Comparison of ENCODE assay signal across 12 mouse cellular contexts in genomic region chr14:75309336-75309992, GRCm38 (mm10). TPM values are rescaled to one million over a fixed set of nuclear protein-coding genes. Genes with fewer than 3 reads are reported as not detected.
DNase-seq lines count a peak whose midpoint lies in the region; ATAC-seq and TF ChIP-seq lines count a peak whose summit lies in the region.
"Had no signal": no experiment of that assay in that cellular context is flagged by ENCODE, and none has a peak within 500 bp of the region (broad histone marks: within the 10 kb centered on the region; RNA-seq: fewer than 3 reads in every experiment).

No protein-coding gene starts in this region.

- CTCF ChIA-PET in Patski (lab: Charles Lee): interaction anchor here (2.1 kb wide), 1 partner anchor 9 kb away, joined by 7 read pairs; no protein-coding TSS in a partner anchor

- POLR2A ChIA-PET in Patski (lab: Charles Lee): no interaction called here

- no peak overlapping the region for H3K4me2 ChIP-seq in midbrain, postnatal 0 days (ENCODE audit: low read depth, low read length, poor library complexity, severe bottlenecking)
- H3K4me2 ChIP-seq: embryonic facial prominence, embryonic 12.5 days had no signal

- H3K27ac ChIP-seq in midbrain, postnatal 0 days (ENCODE audit: low read depth, low read length): no peak overlapping the region
- H3K27ac ChIP-seq: embryonic facial prominence, embryonic 12.5 days; macrophage had no signal

- 66% methylated on average over 5 of the region's 5 CpGs for WGBS in midbrain, postnatal 0 days

- H3K4me3 ChIP-seq in midbrain, postnatal 0 days (ENCODE audit: low read depth, low read length): no peak overlapping the region
- H3K4me3 ChIP-seq: embryonic facial prominence, embryonic 12.5 days had no signal

- no peaks in the 10 kb centered on the region for H3K9me3 ChIP-seq in midbrain, postnatal 0 days (ENCODE audit: low read length)
- H3K9me3 ChIP-seq: embryonic facial prominence, embryonic 12.5 days had no signal

- ATAC-seq in Patski: no peak
- ATAC-seq in midbrain, postnatal 0 days (ENCODE audit: low FRiP score): no peak

- peak; percentile 21 for DNase-seq in left cerebral cortex, postnatal 4 days
- no peak for DNase-seq in left cerebral cortex, postnatal 10 days (ENCODE audit: extremely low spot score in 1 of 2, low spot score in 2 of 2)
- no peak for DNase-seq in Patski (ENCODE audit: low read depth, low spot score)
- peak; percentile 52 for DNase-seq in embryo, embryonic 11 days
- peak; percentile 71 for DNase-seq in midbrain, postnatal 0 days (ENCODE audit: low spot score)
- DNase-seq in heart, adult 11 months: no peak
- DNase-seq in heart, postnatal 4 days: no peak
- DNase-seq: adrenal gland, adult 8-10 months; layer of hippocampus, adult 9-11 months; right cerebral cortex, adult 18-20 months had no signal

- intact Hi-C loops in left cerebral cortex, postnatal 4 days (cut with DNase I): no loop called here
- intact Hi-C loops in left cerebral cortex, postnatal 10 days (cut with DNase I): no loop called here

- H3K4me1 ChIP-seq in midbrain, postnatal 0 days (ENCODE audit: insufficient read depth, low read length): no peaks in the 10 kb centered on the region
- H3K4me1 ChIP-seq: embryonic facial prominence, embryonic 12.5 days had no signal

- in situ Hi-C loops in Patski (cut with MboI; ENCODE audit: low pct_unique_long_range_greater_than_20kb): no loop called here

- no peak overlapping the region for H3K9ac ChIP-seq in midbrain, postnatal 0 days (replicated peaks; ENCODE audit: low read length, poor library complexity, severe bottlenecking)
- H3K9ac ChIP-seq: embryonic facial prominence, embryonic 12.5 days had no signal

- H3K27me3 ChIP-seq in Patski: no peaks in the 10 kb centered on the region
- no peaks in the 10 kb centered on the region for H3K27me3 ChIP-seq in midbrain, postnatal 0 days (ENCODE audit: insufficient read depth, low read length)
- H3K27me3 ChIP-seq: embryonic facial prominence, embryonic 12.5 days had no signal

- TF ChIP-seq CTCF in Patski (IDR thresholded peaks at IDR 0.05): peak; percentile 55
- peak; percentile 74 for TF ChIP-seq CTCF in midbrain, postnatal 0 days (IDR thresholded peaks at IDR 0.05)

- H3K36me3 ChIP-seq in midbrain, postnatal 0 days (ENCODE audit: insufficient read depth, low read length): no peaks in the 10 kb centered on the region
- H3K36me3 ChIP-seq: embryonic facial prominence, embryonic 12.5 days had no signal

RNA-seq across cellular contexts. Expression of gene Zc3h13, which starts 25.3 kb away (rescaled TPM):
- 10 to 100 TPM; 57.0 to 66.0 TPM for total RNA-seq in left cerebral cortex, postnatal 4 days (2021)
- total RNA-seq in left cerebral cortex, postnatal 10 days (2021): 10 to 100 TPM; 46.3 to 49.0 TPM
- polyA plus RNA-seq in Patski (2021): 23.2 TPM
- total RNA-seq in midbrain, postnatal 0 days (2014; rRNA removed): 15.2 and 19.2 TPM in 2 replicates
- polyA plus RNA-seq in midbrain, postnatal 0 days (2015; fragmentation: Nextera tagmentation; extraction: Ambion mirVana): 37.2 and 51.2 TPM in 2 replicates
- 10 to 100 TPM; 27.3 to 29.4 TPM for total RNA-seq in heart, postnatal 4 days (2021)

Comparison
In these comparisons a context has a peak if more than half of its experiments do, and no peak if none do; other contexts are left out.
1. DNase-seq: peak in left cerebral cortex, postnatal 4 days (single experiment), embryo, embryonic 11 days (single experiment) and midbrain, postnatal 0 days (single experiment); none in left cerebral cortex, postnatal 10 days (0 of 2), Patski (single experiment), heart, adult 11 months (single experiment) and heart, postnatal 4 days (single experiment).